Mouse (Mus musculus) MEL (cell line): ENCODE data around the gene Zgrf1. TPM values are rescaled to one million over a fixed set of nuclear protein-coding genes. Genes with fewer than 3 reads are reported as not detected.

Source experiments
- DNase-seq: peaks from one replicate; pipeline ENCODE4 v3.0.0; 2011; ENCODE audit warnings: low read depth, low spot score
- H3K27ac ChIP-seq: 2 replicates; pipeline ENCODE4 v1.5.1; 2012; ENCODE audit warnings: low read depth, mild to moderate bottlenecking, control low read depth, low read length, moderate library complexity; ENCODE audit not compliant: control insufficient read depth
- H3K27me3 ChIP-seq, 2 experiments: fragments of 150-350 bp in 1 of 2; sonication (generic) in 1 of 2; 2 replicates each; pipeline ENCODE4 v1.6.1; 2012; ENCODE audit warnings: low read length in 2 of 2, mild to moderate bottlenecking in 2 of 2, improper control_type of control experiment in 1 of 2, moderate library complexity in 1 of 2; ENCODE audit not compliant: insufficient read depth in 2 of 2, control insufficient read depth in 1 of 2
- H3K36me3 ChIP-seq, 2 experiments: 2 replicates each; pipeline ENCODE4 v1.6.1; 2012 to 2014; ENCODE audit warnings: low read length in 2 of 2, improper control_type of control experiment in 1 of 2, inconsistent platforms in 1 of 2, mild to moderate bottlenecking in 1 of 2; ENCODE audit not compliant: insufficient read depth in 2 of 2, control insufficient read depth in 1 of 2
- H3K4me1 ChIP-seq, 2 experiments: fragments of 150-350 bp in 1 of 2; sonication (generic) in 1 of 2; 2 replicates each; pipeline ENCODE4 v1.6.1; 2012; ENCODE audit warnings: low read length in 2 of 2, improper control_type of control experiment in 1 of 2, mild to moderate bottlenecking in 1 of 2; ENCODE audit not compliant: insufficient read depth in 2 of 2, control insufficient read depth in 1 of 2
- H3K4me3 ChIP-seq, 2 experiments: fragments of 150-350 bp in 1 of 2; sonication (generic) in 1 of 2; 2 replicates each; pipeline ENCODE4 v1.5.1; 2012; ENCODE audit warnings: low read depth in 2 of 2, low read length in 2 of 2, mild to moderate bottlenecking in 2 of 2, moderate library complexity in 2 of 2, control low read depth in 1 of 2, improper control_type of control experiment in 1 of 2; ENCODE audit not compliant: control insufficient read depth in 1 of 2, insufficient read depth in 1 of 2
- H3K79me2 ChIP-seq: 2 replicates; pipeline ENCODE4 v1.6.1; 2012; ENCODE audit warnings: mild to moderate bottlenecking, low read length, moderate library complexity; ENCODE audit not compliant: control insufficient read depth, poor library complexity, insufficient read depth
- H3K9ac ChIP-seq: 2 replicates; pipeline ENCODE4 v1.6.1; 2012; ENCODE audit warnings: low read depth, mild to moderate bottlenecking, control low read depth, low read length, moderate library complexity; ENCODE audit not compliant: control insufficient read depth, poor library complexity, severe bottlenecking
- H3K9me3 ChIP-seq: fragments of 150-350 bp; sonication (generic); replicated peaks from 2 replicates; pipeline ENCODE4 v1.6.1; 2012; ENCODE audit warnings: mild to moderate bottlenecking, low read length, improper control_type of control experiment, moderate library complexity; ENCODE audit not compliant: insufficient read depth
- BHLHE40 ChIP-seq: IDR thresholded peaks from 2 replicates; pipeline ENCODE4 v1.6.1; 2012; ENCODE audit warnings: low read depth, mild to moderate bottlenecking, inconsistent platforms, low read length, improper control_type of control experiment, borderline replicate concordance
- CHD1 ChIP-seq: IDR thresholded peaks from 2 replicates; pipeline ENCODE4 v1.6.1; 2012; ENCODE audit warnings: low read depth, mild to moderate bottlenecking, inconsistent platforms, low read length, improper control_type of control experiment
- CHD2 ChIP-seq: IDR thresholded peaks from 2 replicates; pipeline ENCODE4 v1.6.1; 2011; ENCODE audit warnings: low read length, improper control_type of control experiment
- CTCF ChIP-seq, 3 experiments: IDR thresholded peaks in 2 of 3; conservative IDR thresholded peaks in 1 of 3; 2 replicates each; pipeline ENCODE4 v1.5.1; 2011 to 2012; ENCODE audit warnings: low read length in 3 of 3, low read depth in 2 of 3, mild to moderate bottlenecking in 2 of 3, improper control_type of control experiment in 1 of 3, inconsistent platforms in 1 of 3, mixed read lengths in 1 of 3, moderate library complexity in 1 of 3; ENCODE audit not compliant: control insufficient read depth in 1 of 3, insufficient read depth in 1 of 3, poor library complexity in 1 of 3, severe bottlenecking in 1 of 3
- ELF1 ChIP-seq: IDR thresholded peaks from 2 replicates; pipeline ENCODE4 v1.6.1; 2014; ENCODE audit warnings: low read depth, mild to moderate bottlenecking, inconsistent platforms, low read length, improper control_type of control experiment, moderate library complexity
- ETS1 ChIP-seq: IDR thresholded peaks from 2 replicates; pipeline ENCODE4 v1.6.1; 2012; ENCODE audit warnings: low read depth, mild to moderate bottlenecking, inconsistent platforms, low read length, improper control_type of control experiment, moderate library complexity
- HCFC1 ChIP-seq: IDR thresholded peaks from 2 replicates; pipeline ENCODE4 v1.6.1; 2012; ENCODE audit warnings: low read depth, mild to moderate bottlenecking, inconsistent platforms, low read length, improper control_type of control experiment, moderate library complexity
- JUND ChIP-seq: IDR thresholded peaks from 2 replicates; pipeline ENCODE4 v1.6.1; 2011; ENCODE audit warnings: low read depth, mild to moderate bottlenecking, improper control_type of control experiment, low read length
- MAX ChIP-seq: IDR thresholded peaks from 2 replicates; pipeline ENCODE4 v1.6.1; 2011; ENCODE audit warnings: low read length, improper control_type of control experiment
- MAZ ChIP-seq: IDR thresholded peaks from 2 replicates; pipeline ENCODE4 v1.6.1; 2012; ENCODE audit warnings: low read depth, mild to moderate bottlenecking, inconsistent platforms, low read length, improper control_type of control experiment
- MYB ChIP-seq: IDR thresholded peaks from 2 replicates; pipeline ENCODE4 v1.6.1; 2011; ENCODE audit warnings: mild to moderate bottlenecking, low read depth, low read length, improper control_type of control experiment
- NRF1 ChIP-seq: IDR thresholded peaks from 2 replicates; pipeline ENCODE4 v1.6.1; 2014; ENCODE audit warnings: low read depth, mild to moderate bottlenecking, inconsistent platforms, low read length, improper control_type of control experiment, moderate library complexity; ENCODE audit not compliant: poor library complexity, insufficient read depth, severe bottlenecking
- POLR2A ChIP-seq, 2 experiments: IDR thresholded peaks; 2 replicates each; pipeline ENCODE4 v1.6.1; 2011 to 2012; ENCODE audit warnings: low read length in 2 of 2, mild to moderate bottlenecking in 2 of 2, control low read depth in 1 of 2, improper control_type of control experiment in 1 of 2, low read depth in 1 of 2, moderate library complexity in 1 of 2; ENCODE audit not compliant: control insufficient read depth in 1 of 2, insufficient read depth in 1 of 2, poor library complexity in 1 of 2
- POLR2AphosphoS2 ChIP-seq: IDR thresholded peaks from 2 replicates; pipeline ENCODE4 v1.6.1; 2011; ENCODE audit warnings: low read length, improper control_type of control experiment
- POLR2AphosphoS5 ChIP-seq: IDR thresholded peaks from 2 replicates; pipeline ENCODE4 v1.6.1; 2012; ENCODE audit warnings: low read depth, borderline replicate concordance, mild to moderate bottlenecking, inconsistent platforms, low read length, moderate library complexity, mixed read lengths
- TBP ChIP-seq: IDR thresholded peaks from 2 replicates; pipeline ENCODE4 v1.8.0; 2011; ENCODE audit warnings: low read depth, low read length, improper control_type of control experiment
- TCF12 ChIP-seq: IDR thresholded peaks from 2 replicates; pipeline ENCODE4 v1.6.1; 2014; ENCODE audit warnings: low read depth, mild to moderate bottlenecking, inconsistent platforms, low read length, improper control_type of control experiment, moderate library complexity
- UBTF ChIP-seq: IDR thresholded peaks from 2 replicates; pipeline ENCODE4 v1.6.1; 2012; ENCODE audit warnings: low read depth, mild to moderate bottlenecking, inconsistent platforms, low read length, improper control_type of control experiment, moderate library complexity, borderline replicate concordance; ENCODE audit not compliant: insufficient read depth
- USF2 ChIP-seq, 2 experiments: IDR thresholded peaks; 2 replicates each; pipeline ENCODE4 v1.6.1; 2011 to 2012; ENCODE audit warnings: improper control_type of control experiment in 2 of 2, low read length in 2 of 2, borderline replicate concordance in 1 of 2, inconsistent platforms in 1 of 2, low read depth in 1 of 2, mild to moderate bottlenecking in 1 of 2; ENCODE audit not compliant: insufficient read depth in 1 of 2
- ZKSCAN1 ChIP-seq: IDR thresholded peaks from 2 replicates; pipeline ENCODE4 v1.6.1; 2012; ENCODE audit warnings: low read depth, mild to moderate bottlenecking, inconsistent platforms, low read length, improper control_type of control experiment, moderate library complexity
- ZNF384 ChIP-seq: IDR thresholded peaks from 2 replicates; pipeline ENCODE4 v1.6.1; 2012; ENCODE audit warnings: low read depth, mild to moderate bottlenecking, inconsistent platforms, low read length, improper control_type of control experiment
- polyA plus RNA-seq, 2 experiments: library from polyadenylated mRNA; stranded (reverse) in 1 of 2; unstranded in 1 of 2; fragments of >175 nt in 1 of 2; fragments of >200 nt in 1 of 2; gene quantifications; 2 replicates each; pipeline versions ENCODE4 v1.2.1 to v1.2.4; 2012; ENCODE audit warnings: low replicate concordance in 2 of 2, low read depth in 1 of 2; ENCODE audit not compliant: insufficient read length in 2 of 2, insufficient read depth in 1 of 2, missing spikeins in 1 of 2
- total RNA-seq: library from RNA; depleted of rRNA; stranded (reverse); fragments of 300-350 nt; gene quantifications from 2 replicates; pipeline ENCODE4 v1.2.3, GENCODE M21; 2012

Gene Zgrf1
- total and polyA plus RNA-seq, 3 experiments, result 6.7 to 8.2 TPM; not detected in 1

- DNase-seq, result no peak
- Histone ChIP-seq H3K79me2 (no peaks in the 10 kb centered on the region), H3K27ac (no peak overlapping the region), H3K27me3 (no peaks in the 10 kb centered on the region), H3K9me3 (no peaks in the 10 kb centered on the region), H3K4me1 (peaks cover 4 to 5% of the 10 kb centered on the region in 2 experiments; a peak in 3 of 4 replicates), H3K4me3 (no peak overlapping the region), H3K36me3 (peaks cover 0 to 3% of the 10 kb centered on the region in 2 experiments; a peak in 2 of 4 replicates), H3K9ac (no peak overlapping the region)
- TF ChIP-seq MAX, result no peak
- no peak for TF ChIP-seq UBTF
- no peak for TF ChIP-seq ZNF384
- TF ChIP-seq USF2 (IDR thresholded peaks at IDR 0.05; ENCODE audit: borderline replicate concordance in 1 of 2, insufficient read depth in 1 of 2, low read depth in 1 of 2, low read length in 2 of 2), result no peak
- no peak for TF ChIP-seq ZKSCAN1
- no peak for TF ChIP-seq MYB
- TF ChIP-seq POLR2AphosphoS2, result no peak
- no peak for TF ChIP-seq BHLHE40
- TF ChIP-seq MAZ, result no peak
- no peak for TF ChIP-seq ETS1
- no peak for TF ChIP-seq HCFC1
- TF ChIP-seq POLR2AphosphoS5, result no peak
- no peak for TF ChIP-seq JUND
- TF ChIP-seq POLR2A (IDR thresholded peaks at IDR 0.05; ENCODE audit: control insufficient read depth in 1 of 2, insufficient read depth in 1 of 2, low read depth in 1 of 2, low read length in 2 of 2, poor library complexity in 1 of 2), result no peak
- no peak for TF ChIP-seq CTCF (IDR thresholded peaks at IDR 0.05 in 2 of 3, conservative IDR thresholded peaks at IDR 0.05 in 1 of 3; ENCODE audit: control insufficient read depth in 1 of 3, insufficient read depth in 1 of 3, low read depth in 2 of 3, low read length in 3 of 3, poor library complexity in 1 of 3, severe bottlenecking in 1 of 3)
- TF ChIP-seq ELF1, result no peak
- no peak for TF ChIP-seq CHD1
- TF ChIP-seq, all 39 proteins: peak for 0
These were observed 39.6 kb upstream of the Zgrf1 start for GRCm38 (mm10) chr3:127513699-127514098.

- H3K79me2 ChIP-seq, result no peaks in the 10 kb centered on the region
- H3K27ac ChIP-seq, result no peak overlapping the region
- no peak overlapping the region for H3K4me3 ChIP-seq
- TF ChIP-seq NRF1, result no peak
- TF ChIP-seq TCF12, result no peak
- TF ChIP-seq CHD2, result no peak
- TF ChIP-seq TBP, result no peak
- no peak for TF ChIP-seq JUND
- no peak for TF ChIP-seq UBTF
- H3K4me1 ChIP-seq, result peaks cover under 1% of the 10 kb centered on the region in 2 experiments; a peak in 2 of 4 replicates
- H3K9ac ChIP-seq, result no peak overlapping the region
- H3K36me3 ChIP-seq, result no peaks in the 10 kb centered on the region
- no peaks in the 10 kb centered on the region for H3K27me3 ChIP-seq
- no peak for DNase-seq
- H3K9me3 ChIP-seq, result no peaks in the 10 kb centered on the region
These were observed 38.0 kb upstream of the Zgrf1 start for GRCm38 (mm10) chr3:127515251-127515650.
